In the genomic region with DNA sequence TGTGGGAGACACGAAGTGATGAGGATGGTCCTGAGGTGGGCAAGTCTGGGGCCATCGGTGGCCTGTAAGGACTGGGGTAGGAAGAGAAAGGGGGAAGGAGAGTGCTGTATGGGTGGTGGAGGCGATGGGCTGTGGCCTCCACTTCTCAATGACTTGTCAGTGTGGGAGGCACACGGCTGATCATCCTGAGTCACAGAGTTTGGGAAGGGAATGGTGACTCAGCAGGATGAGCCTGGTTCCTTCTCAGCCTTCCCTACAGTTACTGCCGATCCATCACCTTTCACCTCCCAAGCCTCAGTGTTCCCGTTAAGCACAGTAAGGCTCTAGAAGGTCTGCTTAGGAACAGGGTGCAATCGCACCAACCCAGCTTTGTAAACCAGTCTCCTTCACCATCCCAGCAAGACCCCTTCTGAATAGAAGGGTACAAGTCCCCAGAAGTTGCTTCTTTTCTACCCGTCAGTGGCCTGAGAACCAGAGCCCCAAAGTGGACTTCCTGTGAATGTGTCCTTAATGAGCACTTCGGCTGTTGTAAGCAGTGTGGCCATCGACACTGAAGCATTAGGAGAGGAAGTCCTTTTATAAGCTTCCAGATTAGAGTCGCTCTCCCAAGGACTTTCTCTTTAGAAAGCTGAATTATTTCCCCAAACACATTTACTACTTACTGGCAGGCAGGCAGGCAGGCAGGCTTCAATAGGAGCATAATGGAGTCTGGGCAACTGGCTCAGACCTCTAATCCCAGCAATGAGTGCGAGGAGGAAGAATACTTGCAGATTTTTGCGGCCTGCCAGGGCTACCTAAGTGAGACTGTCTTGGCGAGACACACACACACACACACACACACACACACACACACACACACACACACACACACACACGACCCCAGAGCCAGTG, we compare ENCODE assay signal across 9 mouse cellular contexts. TPM values are rescaled to one million over a fixed set of nuclear protein-coding genes. Genes with fewer than 3 reads are reported as not detected.
DNase-seq lines count a peak whose midpoint lies in the region; ATAC-seq and TF ChIP-seq lines count a peak whose summit lies in the region.
"Had no signal": no experiment of that assay in that cellular context is flagged by ENCODE, and none has a peak within 500 bp of the region (broad histone marks: within the 10 kb centered on the region; RNA-seq: fewer than 3 reads in every experiment).

No protein-coding gene starts in this region.

- no peak overlapping the region for H3K27ac ChIP-seq in midbrain, embryonic 12.5 days (replicated peaks)
- no peak overlapping the region for H3K27ac ChIP-seq in midbrain, embryonic 11.5 days (ENCODE audit: low read depth, low read length)
- H3K27ac ChIP-seq in midbrain, postnatal 0 days (ENCODE audit: low read depth, low read length) = no peak overlapping the region
- H3K27ac ChIP-seq: embryonic facial prominence, embryonic 15.5 days; neural tube, embryonic 12.5 days had no signal

- peaks cover 43% of the 10 kb centered on the region for H3K36me3 ChIP-seq in midbrain, embryonic 12.5 days
- H3K36me3 ChIP-seq in midbrain, embryonic 11.5 days (ENCODE audit: control insufficient read depth, insufficient read depth, low read length) = peaks cover 4% of the 10 kb centered on the region; the same call in 1 of the 2 replicates
- peaks cover 20% of the 10 kb centered on the region; the same call in 1 of the 2 replicates for H3K36me3 ChIP-seq in midbrain, postnatal 0 days (ENCODE audit: insufficient read depth, low read length)

- DNase-seq in midbrain, embryonic 11.5 days (ENCODE audit: low spot score, missing footprints) = no peak
- DNase-seq in adipocyte (ENCODE audit: low spot score) = peak; percentile 24
- peak; percentile 27 for DNase-seq in fibroblast of lung, adult 2 months (ENCODE audit: low read depth)
- DNase-seq in midbrain, postnatal 0 days (ENCODE audit: low spot score) = peak; percentile 22
- DNase-seq in cerebellum, postnatal 4 days (ENCODE audit: low spot score in 2 of 2) = no peak
- no peak for DNase-seq in cerebellum, postnatal 36 days

- H3K9me3 ChIP-seq in midbrain, embryonic 12.5 days = no peaks in the 10 kb centered on the region
- no peaks in the 10 kb centered on the region for H3K9me3 ChIP-seq in midbrain, embryonic 11.5 days (ENCODE audit: control insufficient read depth, low read length)
- no peaks in the 10 kb centered on the region for H3K9me3 ChIP-seq in midbrain, postnatal 0 days (ENCODE audit: low read length)
- H3K9me3 ChIP-seq: embryonic facial prominence, embryonic 15.5 days; neural tube, embryonic 12.5 days had no signal

- H3K9ac ChIP-seq in midbrain, embryonic 12.5 days (replicated peaks) = no peak overlapping the region; the same call in 1 of the 2 replicates
- H3K9ac ChIP-seq in midbrain, embryonic 11.5 days (ENCODE audit: low read length) = no peak overlapping the region
- H3K9ac ChIP-seq in midbrain, postnatal 0 days (replicated peaks; ENCODE audit: low read length, poor library complexity, severe bottlenecking) = no peak overlapping the region
- H3K9ac ChIP-seq: embryonic facial prominence, embryonic 15.5 days; neural tube, embryonic 12.5 days had no signal

- ATAC-seq in midbrain, embryonic 12.5 days (ENCODE audit: low FRiP score, low read depth) = peak; percentile 16; the same call in 1 of the 2 replicates
- ATAC-seq in midbrain, embryonic 11.5 days (ENCODE audit: low FRiP score) = no peak
- ATAC-seq in midbrain, postnatal 0 days (ENCODE audit: low FRiP score) = peak; percentile 41; the same call in 1 of the 2 replicates

- no peak overlapping the region for H3K4me3 ChIP-seq in midbrain, embryonic 12.5 days
- no peak overlapping the region for H3K4me3 ChIP-seq in midbrain, embryonic 11.5 days (ENCODE audit: low read depth, low read length)
- no peak overlapping the region for H3K4me3 ChIP-seq in midbrain, postnatal 0 days (ENCODE audit: low read depth, low read length)
- H3K4me3 ChIP-seq: embryonic facial prominence, embryonic 15.5 days; neural tube, embryonic 12.5 days had no signal

- 80% methylated on average over 15 of the region's 15 CpGs for WGBS in midbrain, embryonic 12.5 days
- 76% methylated on average over 15 of the region's 15 CpGs for WGBS in midbrain, embryonic 11.5 days
- WGBS in midbrain, postnatal 0 days = 72% methylated on average over 14 of the region's 15 CpGs

- TF ChIP-seq CTCF in midbrain, postnatal 0 days (IDR thresholded peaks at IDR 0.05) = no peak

- H3K4me1 ChIP-seq in midbrain, embryonic 12.5 days = no peaks in the 10 kb centered on the region
- no peaks in the 10 kb centered on the region for H3K4me1 ChIP-seq in midbrain, embryonic 11.5 days (ENCODE audit: control insufficient read depth, insufficient read depth, low read length)
- H3K4me1 ChIP-seq in midbrain, postnatal 0 days (ENCODE audit: insufficient read depth, low read length) = no peaks in the 10 kb centered on the region
- H3K4me1 ChIP-seq: embryonic facial prominence, embryonic 15.5 days; neural tube, embryonic 12.5 days had no signal

- H3K27me3 ChIP-seq in midbrain, embryonic 12.5 days = no peaks in the 10 kb centered on the region
- H3K27me3 ChIP-seq in midbrain, embryonic 11.5 days (ENCODE audit: control insufficient read depth, insufficient read depth, low read length) = no peaks in the 10 kb centered on the region
- H3K27me3 ChIP-seq in midbrain, postnatal 0 days (ENCODE audit: insufficient read depth, low read length) = no peaks in the 10 kb centered on the region
- H3K27me3 ChIP-seq: embryonic facial prominence, embryonic 15.5 days; neural tube, embryonic 12.5 days had no signal

- no peak overlapping the region for H3K4me2 ChIP-seq in midbrain, embryonic 12.5 days (replicated peaks)
- H3K4me2 ChIP-seq in midbrain, embryonic 11.5 days = no peak overlapping the region
- H3K4me2 ChIP-seq in midbrain, postnatal 0 days (ENCODE audit: low read depth, low read length, poor library complexity, severe bottlenecking) = no peak overlapping the region
- H3K4me2 ChIP-seq: embryonic facial prominence, embryonic 15.5 days; neural tube, embryonic 12.5 days had no signal

RNA-seq across cellular contexts. Expression of a gene that starts 17.2 kb away (rescaled TPM):
- 11.4 and 12.8 TPM in 2 replicates for polyA plus RNA-seq in midbrain, embryonic 12.5 days (2016; fragmentation: Nextera tagmentation; extraction: Ambion mirVana)
- 11.0 and 12.3 TPM in 2 replicates for polyA plus RNA-seq in midbrain, embryonic 11.5 days (2014; fragmentation: Nextera tagmentation; extraction: Ambion mirVana)
- 12.3 and 12.6 TPM in 2 replicates for total RNA-seq in midbrain, postnatal 0 days (2014; rRNA removed)
- 9.6 TPM in 2 replicates for polyA plus RNA-seq in midbrain, postnatal 0 days (2015; fragmentation: Nextera tagmentation; extraction: Ambion mirVana)

RNA-seq across cellular contexts. Expression of a gene that starts 43.3 kb away (rescaled TPM):
- polyA plus RNA-seq in midbrain, embryonic 12.5 days (2016; fragmentation: Nextera tagmentation; extraction: Ambion mirVana) = 21.5 and 24.0 TPM in 2 replicates
- polyA plus RNA-seq in midbrain, embryonic 11.5 days (2014; fragmentation: Nextera tagmentation; extraction: Ambion mirVana) = 22.0 and 24.5 TPM in 2 replicates
- total RNA-seq in midbrain, postnatal 0 days (2014; rRNA removed) = 9.2 and 13.7 TPM in 2 replicates
- polyA plus RNA-seq in midbrain, postnatal 0 days (2015; fragmentation: Nextera tagmentation; extraction: Ambion mirVana) = 14.0 and 16.2 TPM in 2 replicates

RNA-seq across cellular contexts. Expression of a gene that starts 45.3 kb away (rescaled TPM):
- 25.3 and 26.9 TPM in 2 replicates for polyA plus RNA-seq in midbrain, embryonic 12.5 days (2016; fragmentation: Nextera tagmentation; extraction: Ambion mirVana)
- 17.6 and 20.1 TPM in 2 replicates for polyA plus RNA-seq in midbrain, embryonic 11.5 days (2014; fragmentation: Nextera tagmentation; extraction: Ambion mirVana)
- total RNA-seq in midbrain, postnatal 0 days (2014; rRNA removed) = 17.0 and 19.1 TPM in 2 replicates
- polyA plus RNA-seq in midbrain, postnatal 0 days (2015; fragmentation: Nextera tagmentation; extraction: Ambion mirVana) = 12.1 and 13.2 TPM in 2 replicates

Comparison
In these comparisons a context has a peak if more than half of its experiments do, and no peak if none do; other contexts are left out.
1. DNase-seq: peak in adipocyte (single experiment), fibroblast of lung, adult 2 months (single experiment) and midbrain, postnatal 0 days (single experiment); none in midbrain, embryonic 11.5 days (single experiment), cerebellum, postnatal 4 days (0 of 2) and cerebellum, postnatal 36 days (0 of 2).